Mouse (Mus musculus) MEL (cell line): ENCODE results near the gene Rap1b.

Experiments used
- CTCF ChIP-seq, 3 experiments: IDR thresholded peaks in 2 of 3; conservative IDR thresholded peaks in 1 of 3; 2 replicates each; pipeline ENCODE4 v1.5.1; 2011 to 2012; ENCODE audit warnings: low read length in 3 of 3, low read depth in 2 of 3, mild to moderate bottlenecking in 2 of 3, improper control_type of control experiment in 1 of 3, inconsistent platforms in 1 of 3, mixed read lengths in 1 of 3, moderate library complexity in 1 of 3; ENCODE audit not compliant: control insufficient read depth in 1 of 3, insufficient read depth in 1 of 3, poor library complexity in 1 of 3, severe bottlenecking in 1 of 3
- E2F4 ChIP-seq: IDR thresholded peaks from 2 replicates; pipeline ENCODE4 v1.6.1; 2011; ENCODE audit warnings: low read depth, low read length, improper control_type of control experiment, borderline replicate concordance
- EP300 ChIP-seq, 2 experiments: IDR thresholded peaks; 2 replicates each; pipeline ENCODE4 v1.6.1; 2011; ENCODE audit warnings: improper control_type of control experiment in 2 of 2, low read length in 2 of 2, low read depth in 1 of 2, mild to moderate bottlenecking in 1 of 2
- MAFK ChIP-seq: IDR thresholded peaks from 2 replicates; pipeline ENCODE4 v1.6.1; 2011; ENCODE audit warnings: low read depth, mild to moderate bottlenecking, low read length, improper control_type of control experiment, borderline replicate concordance
- NRF1 ChIP-seq: IDR thresholded peaks from 2 replicates; pipeline ENCODE4 v1.6.1; 2014; ENCODE audit warnings: low read depth, mild to moderate bottlenecking, inconsistent platforms, low read length, improper control_type of control experiment, moderate library complexity; ENCODE audit not compliant: poor library complexity, insufficient read depth, severe bottlenecking
- SIN3A ChIP-seq: IDR thresholded peaks from 2 replicates; pipeline ENCODE4 v1.6.1; 2012; ENCODE audit warnings: low read length, improper control_type of control experiment, inconsistent platforms
- TBP ChIP-seq: IDR thresholded peaks from 2 replicates; pipeline ENCODE4 v1.8.0; 2011; ENCODE audit warnings: low read depth, low read length, improper control_type of control experiment
- USF1 ChIP-seq: IDR thresholded peaks from 2 replicates; pipeline ENCODE4 v1.6.1; 2014; ENCODE audit warnings: low read depth, mild to moderate bottlenecking, inconsistent platforms, low read length, improper control_type of control experiment, moderate library complexity

DNA sequence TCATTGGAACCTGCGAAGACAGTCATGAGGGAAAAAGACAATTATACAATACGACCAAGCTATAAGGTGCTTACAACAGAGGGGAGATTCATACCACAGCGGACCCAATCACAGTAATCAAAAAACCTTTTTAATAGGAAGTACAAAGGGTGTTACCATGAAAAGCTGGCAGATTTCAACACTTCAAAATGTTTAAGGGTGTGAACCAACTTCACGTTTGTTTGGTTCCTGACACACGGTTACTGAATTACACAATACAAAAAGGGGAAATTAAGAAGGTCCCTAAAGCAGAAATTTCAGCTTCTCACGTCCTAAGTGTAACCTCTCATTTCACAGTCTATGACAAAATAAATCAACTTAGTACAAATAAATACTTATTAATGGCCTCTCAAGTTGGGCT, 27.2 kb downstream of the Rap1b start:
- TF ChIP-seq MAFK = no peak
- no peak for TF ChIP-seq CTCF (IDR thresholded peaks at IDR 0.05 in 2 of 3, conservative IDR thresholded peaks at IDR 0.05 in 1 of 3; ENCODE audit: control insufficient read depth in 1 of 3, insufficient read depth in 1 of 3, low read depth in 2 of 3, low read length in 3 of 3, poor library complexity in 1 of 3, severe bottlenecking in 1 of 3)
- TF ChIP-seq SIN3A = no peak
- no peak for TF ChIP-seq EP300 (IDR thresholded peaks at IDR 0.05; ENCODE audit: low read depth in 1 of 2, low read length in 2 of 2)
- no peak for TF ChIP-seq TBP
- TF ChIP-seq USF1 = no peak
- no peak for TF ChIP-seq NRF1
- no peak for TF ChIP-seq E2F4
